Mouse (Mus musculus) CH12.LX (cell line): ENCODE measurements at regions not wholly inside any gene's neighbourhood (a gene's known extent, or its start where the extent isn't known, plus 50 kb on each side); places are given as distances from the start of the nearest gene placed in this dataset.

Source experiments
- CHD1 ChIP-seq: IDR thresholded peaks from 2 replicates; pipeline ENCODE4 v1.6.1; 2012; ENCODE audit warnings: low read depth, low read length, improper control_type of control experiment, inconsistent platforms
- CTCF ChIP-seq, 2 experiments: IDR thresholded peaks in 1 of 2; conservative IDR thresholded peaks in 1 of 2; 2 replicates each; pipeline ENCODE4 v1.5.1; 2011 to 2012; ENCODE audit warnings: low read depth in 2 of 2, low read length in 2 of 2, improper control_type of control experiment in 1 of 2, inconsistent platforms in 1 of 2, mild to moderate bottlenecking in 1 of 2, moderate library complexity in 1 of 2
- EP300 ChIP-seq: IDR thresholded peaks from 2 replicates; pipeline ENCODE4 v1.6.1; 2011; ENCODE audit warnings: low read length, improper control_type of control experiment
- GABPA ChIP-seq: IDR thresholded peaks from 2 replicates; pipeline ENCODE4 v1.6.1; 2012; ENCODE audit warnings: low read depth, low read length, improper control_type of control experiment, inconsistent platforms; ENCODE audit not compliant: insufficient replicate concordance
- POLR2A ChIP-seq: IDR thresholded peaks from 2 replicates; pipeline ENCODE4 v1.6.1; 2011; ENCODE audit warnings: low read depth, mild to moderate bottlenecking, improper control_type of control experiment, low read length
- POLR2AphosphoS2 ChIP-seq: IDR thresholded peaks from 2 replicates; pipeline ENCODE4 v1.6.1; 2011; ENCODE audit warnings: low read depth, low read length, improper control_type of control experiment
- ZMIZ1 ChIP-seq: IDR thresholded peaks from 2 replicates; pipeline ENCODE4 v1.6.1; 2012; ENCODE audit warnings: low read depth, mild to moderate bottlenecking, inconsistent platforms, low read length, improper control_type of control experiment

GRCm38 (mm10) chr12:10223832-10224231 lies 145.9 kb upstream of the Nt5c1b start:
- TF ChIP-seq POLR2A (no peak), ZMIZ1 (no peak), CHD1 (no peak), EP300 (no peak), POLR2AphosphoS2 (no peak), GABPA (no peak), CTCF (conservative IDR thresholded peaks at IDR 0.05 in 1 of 2, IDR thresholded peaks at IDR 0.05 in 1 of 2; ENCODE audit: low read depth in 2 of 2, low read length in 2 of 2) (peak in 1 of 2 experiments; percentile 59; a peak in 2 of 4 replicates)
